Mouse (Mus musculus) spleen, adult 2 months (tissue): ENCODE data around the gene Adarb1. TPM values are rescaled to one million over a fixed set of nuclear protein-coding genes. Genes with fewer than 3 reads are reported as not detected.
"Not testable (repeated sequence)": the region's sequence is repeated elsewhere in the genome, so short reads cannot be mapped to it uniquely, and the experiment has no call there.

Experiments
- DNase-seq, 2 experiments: peaks; one replicate each; pipeline versions ENCODE4 v3.0.0 to v3.0.0-alpha.2; 2012 to 2021; ENCODE audit warnings: low spot score in 2 of 2, low read depth in 1 of 2
- H3K27ac ChIP-seq: fragments of 200-500 bp; 2 replicates; pipeline ENCODE4 v1.5.1; 2012; ENCODE audit warnings: low read length, inconsistent platforms; ENCODE audit not compliant: insufficient read depth
- H3K27me3 ChIP-seq: fragments of 200-500 bp; 2 replicates; pipeline ENCODE4 v1.6.1; 2012; ENCODE audit warnings: mild to moderate bottlenecking, moderate library complexity, low read length, inconsistent platforms; ENCODE audit not compliant: control insufficient read depth, insufficient read depth
- H3K36me3 ChIP-seq: fragments of 200-500 bp; 2 replicates; pipeline ENCODE4 v1.6.1; 2012; ENCODE audit warnings: mild to moderate bottlenecking, low read length, inconsistent platforms; ENCODE audit not compliant: control insufficient read depth, insufficient read depth
- H3K4me1 ChIP-seq: fragments of 200-500 bp; 2 replicates; pipeline ENCODE4 v1.6.1; 2011; ENCODE audit warnings: inconsistent platforms; ENCODE audit not compliant: control insufficient read depth, insufficient read depth, insufficient read length
- H3K4me3 ChIP-seq: fragments of 200-500 bp; 2 replicates; pipeline ENCODE4 v1.5.1; 2011; ENCODE audit warnings: mild to moderate bottlenecking, inconsistent platforms; ENCODE audit not compliant: insufficient read depth, insufficient read length; ENCODE audit errors: extremely low read depth
- CTCF ChIP-seq: fragments of 200-500 bp; IDR thresholded peaks from 2 replicates; pipeline ENCODE4 v1.5.1; 2011; ENCODE audit warnings: mild to moderate bottlenecking, inconsistent platforms; ENCODE audit not compliant: insufficient read depth, insufficient read length, insufficient replicate concordance; ENCODE audit errors: extremely low read depth
- POLR2A ChIP-seq: fragments of 200-500 bp; IDR thresholded peaks from 2 replicates; pipeline ENCODE4 v1.6.1; 2011; ENCODE audit warnings: low read depth, low read length, inconsistent platforms
- WGBS: fragments of 180-500 bp; shearing (Covaris S2); methylation state at CpG from one replicate; pipeline ENCODE4 v1.1.7; 2018; 5-methylcytosine and 5-hydroxymethylcytosine counted together
- polyA plus RNA-seq: library from polyadenylated mRNA; depleted of rRNA; stranded (reverse); fragments of >200 nt; gene quantifications from 2 replicates; pipeline ENCODE4 v1.2.3, GENCODE M21; 2012

Adarb1 gene
- polyA plus RNA-seq, 1 experiment, result 2.2 TPM

GRCm38 (mm10) chr10:77290624-77291366 lies 127.3 kb downstream of the Adarb1 start:
- no peak for DNase-seq
- H3K4me3 ChIP-seq, result no peak overlapping the region
- 74% methylated on average over 17 of the region's 17 CpGs for WGBS
- peaks cover 2% of the 10 kb centered on the region; the same call in 1 of the 2 replicates for H3K4me1 ChIP-seq
- TF ChIP-seq CTCF (no peak), POLR2A (no peak)
- H3K27ac ChIP-seq, result no peak overlapping the region
- H3K27me3 ChIP-seq, result no peaks in the 10 kb centered on the region
- no peaks in the 10 kb centered on the region for H3K36me3 ChIP-seq

GRCm38 (mm10) chr10:77289559-77289958 lies 128.5 kb downstream of the Adarb1 start:
- no peak for TF ChIP-seq POLR2A
- no peak for TF ChIP-seq CTCF
- 39% methylated on average over 8 of the region's 8 CpGs for WGBS
- DNase-seq, result no peak
- peaks cover 2% of the 10 kb centered on the region; the same call in 1 of the 2 replicates for H3K4me1 ChIP-seq
- no peak overlapping the region for H3K4me3 ChIP-seq
- no peaks in the 10 kb centered on the region for H3K36me3 ChIP-seq
- no peak overlapping the region for H3K27ac ChIP-seq
- H3K27me3 ChIP-seq, result no peaks in the 10 kb centered on the region

GRCm38 (mm10) chr10:77288639-77289195 lies 129.4 kb downstream of the Adarb1 start:
- Histone ChIP-seq H3K4me1 (peaks cover 2% of the 10 kb centered on the region; the same call in 1 of the 2 replicates), H3K27ac (no peak overlapping the region), H3K4me3 (no peak overlapping the region), H3K27me3 (no peaks in the 10 kb centered on the region), H3K36me3 (no peaks in the 10 kb centered on the region)
- DNase-seq, result no peak
- WGBS, result 10% methylated on average over 5 of the region's 5 CpGs
- no peak for TF ChIP-seq POLR2A
- no peak for TF ChIP-seq CTCF

GRCm38 (mm10) chr10:77287626-77288025 lies 130.4 kb downstream of the Adarb1 start:
- H3K27me3 ChIP-seq, result no peaks in the 10 kb centered on the region
- peaks cover 2% of the 10 kb centered on the region; the same call in 1 of the 2 replicates for H3K4me1 ChIP-seq
- DNase-seq, result no peak
- no peak overlapping the region for H3K27ac ChIP-seq
- TF ChIP-seq CTCF (no peak), POLR2A (no peak)
- 92% methylated on average over 8 of the region's 8 CpGs for WGBS
- no peaks in the 10 kb centered on the region for H3K36me3 ChIP-seq
- no peak overlapping the region for H3K4me3 ChIP-seq

GRCm38 (mm10) chr10:77284832-77285231 lies 133.2 kb downstream of the Adarb1 start:
- Histone ChIP-seq H3K36me3 (no peaks in the 10 kb centered on the region), H3K27me3 (no peaks in the 10 kb centered on the region), H3K4me3 (no peak overlapping the region), H3K27ac (no peak overlapping the region), H3K4me1 (peaks cover 2% of the 10 kb centered on the region; the same call in 1 of the 2 replicates)
- TF ChIP-seq POLR2A, result no peak
- no peak for TF ChIP-seq CTCF
- DNase-seq, result no peak
- 93% methylated on average over 6 of the region's 6 CpGs for WGBS

GRCm38 (mm10) chr10:77282822-77283221 lies 135.2 kb downstream of the Adarb1 start:
- 12% methylated on average over 6 of the region's 6 CpGs for WGBS
- TF ChIP-seq CTCF (peak; percentile 92; the same call in 1 of the 2 replicates), POLR2A (no peak)
- Histone ChIP-seq H3K36me3 (no peaks in the 10 kb centered on the region), H3K4me3 (no peak overlapping the region), H3K27me3 (no peaks in the 10 kb centered on the region), H3K27ac (no peak overlapping the region), H3K4me1 (no peaks in the 10 kb centered on the region)
- peak; percentile 29 to 50 for DNase-seq

GRCm38 (mm10) chr10:77282085-77282484 lies 136.0 kb downstream of the Adarb1 start:
- not testable (repeated sequence) for DNase-seq, H3K36me3 ChIP-seq, H3K27me3 ChIP-seq, H3K4me3 ChIP-seq, H3K27ac ChIP-seq, H3K4me1 ChIP-seq
- 76% methylated on average over 1 of the region's 1 CpGs for WGBS
